Mouse (Mus musculus) lung, postnatal 10 days (tissue): ENCODE measurements at regions not wholly inside any gene's neighbourhood (a gene's known extent, or its start where the extent isn't known, plus 50 kb on each side); places are given as distances from the start of the nearest gene placed in this dataset.
"Not testable (repeated sequence)": the region's sequence is repeated elsewhere in the genome, so short reads cannot be mapped to it uniquely, and the experiment has no call there.

Experiments
- DNase-seq: peaks from one replicate; pipeline ENCODE4 v3.0.0; 2021

DNA sequence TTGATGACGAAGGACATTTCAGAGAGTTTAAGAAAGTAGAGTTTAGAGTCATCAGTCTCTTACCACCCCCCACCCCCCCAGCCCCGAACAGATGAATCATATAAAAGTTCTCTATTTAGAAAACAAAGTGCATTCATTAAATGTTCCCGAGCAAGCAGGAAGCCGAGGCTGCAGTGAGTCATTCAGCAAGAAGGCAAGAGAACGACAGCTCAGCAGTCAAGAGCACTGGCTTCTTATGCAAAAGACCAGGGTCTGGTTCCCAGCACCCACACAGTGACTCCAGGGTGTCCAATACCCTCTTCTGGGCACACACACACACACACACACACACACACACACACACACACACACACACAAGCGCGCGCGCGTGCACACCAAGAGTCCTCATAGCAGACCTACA is 107.0 kb upstream of the Spata13 start:
- no peak for DNase-seq

DNA sequence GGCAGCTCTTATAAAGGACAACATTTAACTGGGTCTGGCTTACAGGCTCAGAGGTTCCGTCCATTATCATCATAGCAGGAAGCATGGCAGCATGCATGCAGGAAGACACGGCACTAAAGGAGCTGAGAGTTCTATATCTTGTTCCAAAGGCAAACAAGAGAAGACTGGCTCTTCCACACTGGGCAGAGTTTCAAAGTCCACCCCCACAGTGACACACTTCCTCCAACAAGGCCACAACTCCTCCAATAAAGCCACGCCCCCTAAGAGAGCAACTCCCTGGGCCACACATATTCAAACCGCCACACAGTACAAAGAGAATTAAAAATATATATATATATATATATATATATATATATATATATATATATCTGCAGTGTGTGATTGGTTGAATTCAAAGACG is 105.8 kb upstream of the Spata13 start:
- peak; percentile 73 for DNase-seq

DNA sequence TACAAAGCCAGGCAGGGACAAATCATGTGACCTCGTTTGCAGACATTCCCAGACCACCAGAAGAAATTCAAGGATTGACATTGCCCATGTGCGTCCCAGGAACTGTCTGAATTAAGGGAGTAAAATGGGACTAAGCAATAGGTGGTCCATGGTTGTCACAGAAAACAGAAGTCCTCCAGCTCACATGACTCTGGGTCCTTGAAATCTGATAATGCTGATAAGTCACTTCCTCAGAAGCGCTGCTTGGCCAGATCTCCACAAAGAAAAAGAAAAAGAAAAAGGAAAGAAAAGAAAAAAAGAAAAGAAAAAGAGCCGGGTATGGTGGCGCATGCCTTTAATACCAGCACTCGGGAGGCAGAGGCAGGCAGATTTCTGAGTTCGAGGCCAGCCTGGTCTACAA is 105.3 kb upstream of the Spata13 start:
- DNase-seq = no peak

DNA sequence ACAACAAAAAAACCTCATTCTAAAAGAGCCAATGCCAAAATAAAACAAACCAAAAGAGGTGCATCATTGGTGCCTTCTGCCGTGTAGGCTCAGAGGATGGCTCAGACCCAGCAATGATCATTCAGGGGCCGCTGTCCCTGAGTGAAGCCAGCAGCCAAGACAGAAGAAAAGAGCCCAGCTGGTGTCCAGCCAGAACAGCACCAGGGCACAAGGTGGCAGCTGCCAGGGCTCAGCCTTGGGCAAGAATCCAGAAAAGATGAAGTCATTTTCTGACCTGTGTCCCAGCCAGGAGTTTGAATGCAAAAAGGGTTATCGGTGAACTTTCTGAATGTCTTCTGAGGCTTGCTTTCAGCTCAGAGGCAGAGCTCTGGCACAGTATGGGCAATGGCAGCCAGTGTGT is 104.8 kb upstream of the Spata13 start:
- peak; percentile 61 for DNase-seq

DNA sequence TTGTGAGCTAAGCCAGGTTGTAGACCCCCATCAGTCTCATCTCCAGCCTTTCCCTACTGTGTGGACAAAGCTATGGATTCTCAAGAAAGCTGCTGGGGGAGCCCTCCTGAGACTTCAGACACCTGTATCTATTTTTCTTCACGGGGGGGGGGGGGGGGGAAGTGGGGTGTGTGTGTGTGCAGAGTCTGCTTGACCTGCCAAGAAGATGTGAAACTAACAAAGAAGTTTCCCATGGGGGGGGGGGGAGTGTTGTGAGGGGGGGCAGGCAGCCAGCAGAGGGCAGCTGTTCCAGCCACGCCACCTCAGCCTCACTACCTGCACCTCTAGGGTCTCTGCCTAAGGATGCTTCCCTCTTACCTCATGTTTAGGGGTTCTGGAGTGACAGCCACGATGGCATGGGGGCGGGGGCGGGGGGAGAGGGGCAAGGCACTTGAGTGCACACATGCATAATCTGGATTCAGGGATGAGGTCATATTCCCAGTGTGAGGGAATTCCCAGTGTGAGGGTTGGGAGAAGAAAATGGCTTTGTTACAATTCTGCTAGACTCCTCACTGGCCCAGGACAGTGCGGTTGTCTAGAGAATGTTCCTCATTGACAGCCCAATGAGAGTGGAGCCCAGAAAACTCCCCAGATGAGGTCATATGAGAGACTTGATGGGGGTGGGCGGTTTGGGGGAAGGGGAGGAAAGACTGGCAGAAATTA is 104.0 kb upstream of the Spata13 start:
- peak; percentile 34 for DNase-seq

DNA sequence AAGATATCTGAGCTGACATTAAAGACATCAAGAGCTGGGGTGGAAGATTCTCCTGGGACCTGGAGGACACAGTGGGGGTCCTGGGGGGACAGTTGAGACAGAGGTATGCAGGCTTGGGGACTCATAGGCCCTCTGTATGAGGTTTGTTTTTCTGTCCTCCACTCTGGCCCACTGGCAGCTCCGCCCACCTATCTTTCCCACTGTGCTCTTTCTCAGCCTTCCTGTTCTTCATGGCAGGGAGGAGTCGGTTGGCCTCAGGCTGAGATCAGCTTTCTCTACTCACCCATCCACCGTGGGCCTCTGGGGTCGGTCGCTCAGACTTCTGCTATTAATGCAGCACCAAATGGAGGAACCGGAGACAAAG is 103.5 kb upstream of the Spata13 start:
- peak; percentile 41 for DNase-seq

DNA sequence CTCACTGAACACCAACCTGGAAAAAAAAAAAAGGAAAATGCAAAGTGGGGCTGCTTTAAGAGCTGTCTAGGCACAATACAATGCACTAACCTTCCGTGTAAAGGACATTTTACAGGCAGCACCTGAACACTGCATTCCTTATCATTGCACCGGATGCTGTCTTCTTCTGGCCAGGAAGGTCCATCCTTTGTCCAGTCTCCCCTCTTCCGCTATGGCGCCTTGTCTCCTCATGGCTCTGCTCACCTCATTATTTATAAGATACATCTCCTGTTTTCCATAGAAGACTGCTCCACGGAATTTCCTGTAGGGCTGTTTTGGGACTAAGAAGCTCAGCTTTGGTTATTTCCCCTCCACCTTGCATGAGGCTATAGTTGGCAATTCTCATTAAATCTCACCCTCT is 102.8 kb upstream of the Spata13 start:
- DNase-seq = no peak

DNA sequence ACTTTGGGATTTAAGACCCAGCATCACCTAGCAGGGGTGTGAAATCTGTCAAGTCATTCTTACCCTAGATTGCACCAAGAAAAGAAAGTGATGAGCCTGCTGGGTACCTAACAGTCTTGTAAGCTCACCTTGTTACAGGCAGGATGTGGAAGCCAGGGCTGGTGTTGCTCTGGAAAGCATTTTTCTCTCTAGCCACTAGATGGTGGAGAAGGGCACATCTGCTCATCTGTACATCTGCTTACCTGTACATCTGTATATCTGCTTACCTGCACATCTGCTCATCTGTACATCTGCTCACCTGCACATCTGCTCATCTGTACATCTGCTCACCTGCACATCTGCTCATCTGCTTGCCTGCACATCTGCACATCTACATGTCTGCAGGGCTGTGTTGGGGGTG is 102.0 kb upstream of the Spata13 start:
- DNase-seq = no peak

DNA sequence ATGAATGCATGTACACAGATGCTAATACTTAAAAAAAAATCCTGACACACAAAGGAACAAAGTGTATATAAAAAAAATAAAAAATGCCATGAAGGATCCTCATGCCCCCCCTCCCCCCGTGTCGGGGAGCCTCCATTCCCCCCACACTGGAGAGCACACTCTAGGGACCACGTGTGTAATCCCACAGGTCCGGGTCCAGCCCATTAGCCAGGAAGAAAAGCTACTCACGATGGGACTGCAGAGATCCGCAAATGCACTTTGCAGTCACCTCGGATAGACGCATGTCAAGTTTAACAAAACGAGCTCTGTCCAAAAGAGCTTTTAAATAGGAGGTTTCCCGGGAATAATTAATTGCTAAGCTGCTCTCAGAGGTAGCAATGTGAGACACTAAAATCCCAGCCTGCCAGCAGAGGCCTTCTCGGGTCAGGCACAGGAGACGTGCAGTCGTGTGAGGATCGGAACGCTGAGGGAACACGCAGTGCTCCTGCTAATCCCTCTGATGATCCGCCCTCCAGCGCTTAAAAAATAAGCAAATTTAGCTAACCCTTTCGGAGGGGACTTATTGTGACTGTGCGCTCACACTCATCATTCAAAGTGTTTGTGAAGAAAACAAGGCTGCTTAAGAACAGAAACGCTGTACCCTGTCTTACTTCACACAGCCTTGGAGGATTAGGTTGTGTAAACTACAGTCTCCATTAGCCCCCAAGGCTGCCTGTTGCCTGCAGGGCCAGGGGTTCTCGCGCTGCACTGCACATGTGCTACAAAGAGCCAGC is 100.2 kb upstream of the Spata13 start:
- DNase-seq = peak; percentile 34

DNA sequence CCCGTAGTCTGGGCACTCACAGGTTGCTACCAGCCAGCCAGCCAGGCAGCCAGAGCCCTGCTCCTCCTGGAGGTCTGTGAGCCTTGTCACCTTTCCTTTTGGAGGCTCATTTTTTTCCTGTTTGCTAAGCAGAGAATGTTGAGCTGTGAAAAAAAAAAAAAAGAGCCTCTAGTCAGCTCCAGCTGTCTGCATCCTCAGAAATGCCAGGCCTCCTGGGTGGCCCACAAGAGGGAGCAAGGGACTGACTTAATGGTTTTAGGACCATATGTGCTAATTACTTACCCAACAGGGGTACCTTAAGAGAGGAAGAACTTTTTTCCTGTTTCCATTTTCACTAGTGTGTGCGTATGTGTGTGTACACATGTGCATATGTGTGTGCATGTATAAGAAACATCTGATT is 94.8 kb upstream of the Spata13 start:
- DNase-seq = peak; percentile 39

DNA sequence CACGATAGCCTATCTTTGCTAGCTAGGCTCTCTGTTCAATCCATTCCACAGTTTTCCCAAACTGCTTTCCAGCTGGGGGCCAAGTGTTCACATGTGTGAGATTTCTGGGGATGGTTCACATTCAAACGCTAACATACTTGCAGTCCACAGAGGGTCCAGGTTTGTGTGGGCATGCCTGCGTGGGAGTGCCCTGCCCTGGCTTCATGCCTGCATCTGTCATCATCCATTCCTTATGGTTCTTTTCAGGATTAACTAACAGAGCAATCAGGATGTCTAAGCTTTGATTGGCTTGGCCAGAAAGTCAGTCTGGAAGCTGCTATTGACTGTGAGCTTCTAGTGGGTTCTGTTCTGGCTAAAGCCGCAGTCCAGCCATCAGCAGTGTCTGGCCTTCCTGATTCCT is 93.7 kb upstream of the Spata13 start:
- DNase-seq = no peak

DNA sequence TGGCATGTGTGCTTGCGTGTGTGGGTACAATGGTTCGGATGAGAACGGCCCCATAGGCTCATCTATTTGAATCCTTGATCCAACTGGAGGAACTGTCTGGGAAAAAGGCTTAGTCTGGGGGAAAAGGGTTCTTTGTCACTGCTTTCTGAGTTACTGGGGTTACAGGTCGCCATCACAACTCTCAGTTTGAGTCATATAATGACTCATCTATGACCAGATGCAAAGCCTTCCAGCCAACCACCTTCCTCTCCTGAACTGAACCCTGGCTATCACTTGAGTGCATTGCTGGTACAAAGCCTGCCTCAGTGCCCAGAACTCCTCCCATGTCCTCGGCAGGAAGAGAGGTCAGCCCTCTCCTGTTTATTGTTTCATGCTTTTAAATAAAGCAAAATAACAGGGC is 92.2 kb upstream of the Spata13 start:
- DNase-seq = no peak

DNA sequence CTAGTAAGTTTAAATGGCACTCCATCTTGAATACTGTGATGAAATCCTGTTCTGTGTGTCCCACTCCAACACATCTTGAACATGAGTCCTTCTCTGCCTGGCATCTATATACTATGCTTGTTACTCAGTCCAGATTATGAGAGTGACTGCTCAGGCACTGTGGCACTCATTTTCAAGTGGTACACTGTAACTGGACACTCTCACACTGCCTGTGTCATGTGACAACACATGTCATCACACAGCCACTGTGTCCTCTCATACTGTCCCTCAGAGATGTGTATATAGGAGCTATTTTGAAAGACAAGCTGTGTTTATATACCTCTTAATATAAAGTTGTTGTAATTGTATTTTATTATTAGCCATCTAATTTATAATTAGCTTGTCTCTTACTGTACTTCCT is 89.0 kb upstream of the Spata13 start:
- no peak for DNase-seq

DNA sequence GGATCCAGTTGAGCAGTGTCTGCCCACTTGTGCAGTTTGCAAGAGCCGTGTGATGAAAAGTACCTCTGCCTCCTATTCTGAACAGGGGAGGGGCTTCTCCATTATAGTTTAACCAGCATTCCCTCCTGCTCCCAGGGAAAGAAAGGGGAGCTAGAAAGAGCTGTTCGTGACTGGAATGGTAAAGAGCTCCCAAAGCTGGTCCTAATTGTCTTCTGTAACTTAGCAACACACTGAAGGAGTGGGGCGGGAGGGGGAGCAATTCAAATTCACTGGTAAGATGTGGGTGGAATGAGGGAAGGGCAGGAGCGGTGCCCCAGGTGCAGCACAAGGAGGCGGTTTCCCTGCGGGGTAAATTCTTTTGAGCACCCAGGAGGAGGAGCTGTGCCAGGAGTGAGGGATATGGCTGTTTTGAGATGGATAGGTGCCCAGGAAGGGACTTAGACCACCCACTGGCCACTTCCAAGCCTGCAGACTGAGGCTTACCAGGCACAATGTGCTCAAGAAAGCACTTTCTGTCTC is 79.5 kb upstream of the Spata13 start:
- no peak for DNase-seq

DNA sequence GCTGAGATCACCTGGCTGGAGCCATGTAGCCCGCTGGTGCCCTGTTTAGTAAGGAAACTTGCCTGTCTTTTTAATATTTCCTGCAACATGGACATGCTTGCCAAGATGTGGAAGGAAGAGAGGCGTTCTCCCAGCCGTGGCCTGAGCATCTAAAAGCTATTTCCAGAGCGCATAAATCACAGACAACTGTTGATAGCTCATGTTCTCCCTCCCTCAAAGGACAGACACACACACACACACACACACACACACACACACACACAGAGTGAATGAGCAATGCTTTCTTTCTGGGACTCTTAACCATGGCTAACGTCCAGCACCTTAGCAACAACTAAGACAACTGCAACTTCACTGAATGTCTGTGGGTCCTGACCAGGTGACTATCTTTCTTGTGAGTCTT is 77.3 kb upstream of the Spata13 start:
- peak; percentile 46 for DNase-seq

DNA sequence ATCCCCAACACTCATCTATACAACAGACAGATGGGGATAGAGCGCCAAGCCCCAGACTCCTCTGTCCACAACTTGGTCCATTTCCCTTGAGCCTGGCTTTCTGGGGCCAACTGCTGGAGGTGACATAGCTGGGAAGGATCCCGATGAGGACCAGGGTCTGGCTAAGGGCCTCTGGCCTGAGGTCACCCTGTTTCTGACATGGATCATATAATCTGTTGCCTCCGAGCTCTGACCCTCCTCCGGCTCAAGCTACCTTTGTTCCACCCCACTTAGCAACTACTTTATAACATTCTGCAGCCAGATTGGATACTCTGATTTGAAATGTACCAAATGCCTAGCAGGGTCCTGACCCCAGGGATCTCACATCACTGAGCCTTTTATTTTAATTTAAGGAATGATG is 76.8 kb upstream of the Spata13 start:
- no peak for DNase-seq

DNA sequence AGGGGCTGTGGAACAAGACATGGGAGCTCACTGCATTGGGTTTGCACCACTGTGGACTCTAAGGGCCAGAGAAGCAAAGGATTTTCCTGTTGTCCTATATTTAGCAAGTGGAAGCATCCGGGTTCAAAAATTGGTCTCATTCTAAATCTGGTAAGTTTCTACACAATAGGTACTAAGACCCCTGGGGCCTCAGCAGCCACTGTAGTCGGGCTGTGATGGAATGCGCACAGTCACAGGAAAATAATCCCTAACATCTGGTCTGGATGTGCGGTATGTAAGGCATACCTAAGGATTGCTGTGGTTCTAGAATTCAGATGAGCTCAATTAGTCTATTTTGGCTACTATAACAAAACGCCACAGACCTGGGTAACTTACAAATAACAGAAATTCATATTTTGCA is 74.4 kb upstream of the Spata13 start:
- DNase-seq = no peak

DNA sequence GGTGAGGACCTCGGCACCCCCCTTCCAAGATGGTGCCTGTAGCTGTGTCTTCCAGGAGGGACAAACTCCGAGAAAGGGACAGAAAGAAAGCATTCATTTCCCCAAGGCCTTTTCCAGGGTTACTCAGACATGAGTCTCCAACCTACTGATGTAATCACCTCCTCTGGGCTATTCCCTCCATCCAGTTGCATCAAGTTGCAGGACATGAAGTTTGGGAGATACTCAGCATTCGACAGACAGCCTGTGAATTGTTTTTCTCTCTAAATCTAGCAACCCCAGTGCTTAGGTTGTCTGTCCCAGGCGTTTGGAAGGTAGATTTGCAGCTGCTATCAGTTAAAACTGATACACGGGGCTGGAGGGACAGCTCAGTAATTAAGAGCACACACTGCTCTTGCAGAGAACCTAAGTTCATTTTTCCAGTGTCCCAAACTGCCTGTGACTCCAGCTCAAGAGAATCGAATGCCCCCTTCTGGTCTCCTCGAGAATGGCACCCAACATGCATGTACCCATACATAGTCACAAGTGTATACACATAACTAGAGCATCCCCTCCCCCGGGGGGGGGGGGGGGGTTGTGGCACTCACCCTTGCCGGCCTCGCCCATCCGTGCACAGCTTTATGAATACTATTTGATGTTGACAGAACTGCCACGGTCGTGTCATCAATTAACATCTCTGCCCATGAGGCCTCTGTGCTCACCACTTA is 73.8 kb upstream of the Spata13 start:
- DNase-seq = peak; percentile 42

DNA sequence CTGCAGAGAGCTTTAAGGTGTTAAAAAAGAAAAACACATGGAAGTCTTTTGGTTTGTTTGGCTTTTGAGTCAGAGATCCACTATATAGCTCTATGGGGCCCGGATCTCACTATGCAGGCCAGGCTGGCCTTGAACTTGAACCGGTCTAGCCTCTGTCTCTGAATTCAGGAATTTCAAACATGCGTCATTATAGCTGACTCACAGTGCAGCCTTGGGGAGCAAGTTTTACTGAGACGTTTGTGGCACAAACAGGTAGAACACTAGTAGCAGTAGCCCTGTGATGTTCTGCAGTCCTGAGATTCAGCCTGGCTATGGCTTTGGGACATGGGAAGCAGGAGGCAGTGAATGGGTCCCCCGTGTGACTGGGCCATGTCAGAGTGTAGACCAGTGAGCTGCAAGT is 57.5 kb upstream of the Spata13 start:
- DNase-seq = no peak

DNA sequence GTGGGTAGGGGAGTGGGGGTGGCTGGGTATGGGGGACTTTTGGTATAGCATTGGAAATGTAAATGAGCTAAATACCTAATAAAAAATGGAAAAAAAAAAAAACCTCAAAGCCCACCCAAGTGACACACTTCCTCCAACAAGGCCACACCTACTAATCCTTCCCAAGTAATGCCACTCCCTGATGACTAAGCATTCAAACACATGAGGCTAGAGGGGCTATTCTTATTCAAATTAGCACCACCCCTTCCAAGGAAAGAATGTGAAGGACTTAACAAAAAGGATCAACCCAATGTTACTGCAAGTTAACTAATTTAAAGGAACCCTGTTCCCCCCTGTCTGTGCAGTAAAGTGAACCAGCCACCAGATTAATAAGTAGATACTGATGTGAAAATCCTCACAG is 53.7 kb upstream of the Spata13 start:
- DNase-seq = not testable (repeated sequence)
